Mouse (Mus musculus) liver, adult (tissue): Measurements from ENCODE around the gene Plppr3.

Source experiments
- GATA4 ChIP-seq: IDR thresholded peaks from 2 replicates; pipeline ENCODE4 v1.6.1; 2014; ENCODE audit warnings: mild to moderate bottlenecking, low read length; ENCODE audit not compliant: insufficient replicate concordance

The Plppr3 gene

DNA sequence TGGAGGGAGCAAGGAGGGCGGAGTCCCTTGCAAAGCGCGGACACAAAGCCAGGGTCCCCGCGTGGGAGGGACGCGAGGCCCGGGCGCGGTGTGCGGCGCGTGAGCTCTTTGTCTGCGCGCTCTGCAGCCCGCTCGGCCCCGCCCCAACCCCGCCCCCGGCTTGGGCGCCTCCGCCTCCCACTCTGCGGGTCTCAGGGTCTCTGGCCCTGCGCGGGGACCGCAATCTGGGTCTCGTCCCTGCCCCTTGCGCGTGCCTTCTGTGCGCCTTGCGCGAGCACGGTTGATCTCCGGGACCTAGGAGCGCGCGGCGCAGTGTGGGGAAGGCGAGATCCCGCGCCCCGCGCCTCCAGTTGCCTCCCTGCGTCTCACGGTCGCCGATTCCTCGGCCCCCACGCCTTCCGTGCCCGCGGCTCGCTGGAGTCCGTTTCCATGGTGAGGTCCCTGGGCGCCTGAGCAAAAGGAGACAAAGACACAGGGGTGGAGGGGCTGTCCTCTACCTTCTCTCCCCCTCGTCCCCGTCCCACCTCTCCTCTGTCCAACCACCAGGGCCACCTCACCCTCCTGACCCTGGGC lies at the start of gene Plppr3, which contains the start of gene Prtn3:
Plppr3 (minus strand) TSS at position 345 of the 573 bp plus-strand sequence.
Prtn3 (plus strand) TSS at position 187 of the 573 bp plus-strand sequence.
- no peak for TF ChIP-seq GATA4

DNA sequence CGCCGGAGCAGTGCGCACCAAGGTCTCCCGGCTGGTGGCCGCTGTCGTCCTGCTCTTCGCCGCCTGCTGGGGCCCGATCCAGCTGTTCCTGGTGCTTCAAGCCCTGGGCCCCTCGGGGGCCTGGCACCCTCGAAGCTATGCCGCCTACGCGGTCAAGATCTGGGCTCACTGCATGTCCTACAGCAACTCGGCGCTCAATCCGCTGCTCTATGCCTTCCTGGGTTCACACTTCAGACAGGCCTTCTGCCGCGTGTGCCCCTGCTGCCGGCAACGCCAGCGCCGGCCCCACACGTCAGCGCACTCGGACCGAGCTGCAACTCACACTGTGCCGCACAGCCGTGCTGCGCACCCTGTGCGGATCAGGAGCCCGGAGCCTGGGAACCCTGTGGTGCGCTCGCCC lies 47.1 kb upstream of the Plppr3 start:
- TF ChIP-seq GATA4: no peak

GRCm38 (mm10) chr10:79920958-79921535 lies 46.6 kb upstream of the Plppr3 start, which contains the start of gene R3hdm4:
Gene R3hdm4, minus strand, starts transcription at chr10:79921208.
- no peak for TF ChIP-seq GATA4

DNA sequence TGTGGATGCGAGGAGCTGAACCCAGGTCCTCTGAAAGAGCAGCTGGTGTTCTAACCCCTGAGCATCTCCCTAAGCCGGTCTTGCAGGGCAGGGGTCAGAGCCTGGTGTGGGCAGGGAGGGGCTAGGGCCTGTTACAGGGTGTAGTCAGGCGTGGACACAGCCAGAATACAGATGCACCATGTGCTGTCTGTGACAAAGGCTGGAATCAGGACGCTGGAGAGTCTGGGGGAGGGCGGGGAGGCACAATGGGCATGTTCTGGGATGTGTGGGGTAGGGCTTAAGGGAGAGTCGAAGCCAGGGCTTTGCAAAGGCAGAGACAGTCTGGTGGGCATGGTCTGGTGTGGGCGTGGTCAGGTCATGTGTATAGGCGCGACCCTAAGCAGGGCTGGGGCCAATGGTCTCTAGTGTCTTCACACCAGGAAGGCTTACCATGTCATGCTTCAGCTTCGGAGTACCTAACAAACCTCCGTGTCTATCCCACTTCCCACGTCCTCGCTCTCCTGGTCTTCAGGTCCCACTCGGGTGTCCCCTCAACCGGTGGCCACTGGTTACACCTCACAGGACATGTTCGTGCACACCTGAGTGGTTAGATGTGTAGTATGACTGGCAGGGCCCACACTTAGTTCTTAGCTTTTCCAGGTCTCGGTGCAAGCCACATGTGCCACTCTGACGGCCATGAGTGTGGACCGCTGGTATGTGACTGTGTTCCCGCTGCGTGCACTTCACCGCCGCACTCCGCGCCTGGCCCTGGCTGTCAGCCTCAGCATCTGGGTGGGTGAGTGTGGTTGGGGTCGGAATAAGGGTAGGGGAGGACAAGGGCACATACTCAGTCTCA lies 45.8 kb upstream of the Plppr3 start:
- no peak for TF ChIP-seq GATA4

- TF ChIP-seq GATA4: no peak
These were observed 44.9 kb upstream of the Plppr3 start for GRCm38 (mm10) chr10:79919251-79919849.

- TF ChIP-seq GATA4: no peak
These were observed 44.0 kb upstream of the Plppr3 start for GRCm38 (mm10) chr10:79918231-79919078.

DNA sequence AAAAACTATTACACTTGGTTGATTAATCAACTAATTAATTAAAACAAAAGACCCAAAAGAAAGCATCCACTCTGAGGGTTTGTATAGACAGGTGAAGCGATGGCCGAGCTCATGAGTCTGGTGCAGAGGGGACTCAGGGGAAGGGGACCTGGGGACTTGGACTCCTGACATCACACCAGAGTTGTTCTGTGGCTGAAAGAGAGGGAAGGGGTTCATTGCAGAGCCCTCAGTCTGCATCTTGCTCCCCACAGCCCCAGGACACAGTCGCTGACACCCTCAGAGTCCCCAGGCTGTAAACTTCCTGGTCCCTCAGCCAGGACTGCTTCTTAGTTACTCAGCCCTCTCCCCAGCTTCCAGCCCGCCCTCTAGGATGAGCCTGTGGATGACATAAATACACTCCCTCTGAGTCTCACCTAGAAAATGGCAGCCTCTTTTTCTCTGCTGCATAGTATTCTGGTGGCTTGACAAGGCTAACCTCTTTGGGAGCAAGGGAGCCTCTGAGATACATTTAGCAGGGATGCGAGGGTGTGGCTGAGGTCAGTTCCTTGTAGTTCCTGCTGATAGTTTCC lies 43.2 kb upstream of the Plppr3 start:
- no peak for TF ChIP-seq GATA4

DNA sequence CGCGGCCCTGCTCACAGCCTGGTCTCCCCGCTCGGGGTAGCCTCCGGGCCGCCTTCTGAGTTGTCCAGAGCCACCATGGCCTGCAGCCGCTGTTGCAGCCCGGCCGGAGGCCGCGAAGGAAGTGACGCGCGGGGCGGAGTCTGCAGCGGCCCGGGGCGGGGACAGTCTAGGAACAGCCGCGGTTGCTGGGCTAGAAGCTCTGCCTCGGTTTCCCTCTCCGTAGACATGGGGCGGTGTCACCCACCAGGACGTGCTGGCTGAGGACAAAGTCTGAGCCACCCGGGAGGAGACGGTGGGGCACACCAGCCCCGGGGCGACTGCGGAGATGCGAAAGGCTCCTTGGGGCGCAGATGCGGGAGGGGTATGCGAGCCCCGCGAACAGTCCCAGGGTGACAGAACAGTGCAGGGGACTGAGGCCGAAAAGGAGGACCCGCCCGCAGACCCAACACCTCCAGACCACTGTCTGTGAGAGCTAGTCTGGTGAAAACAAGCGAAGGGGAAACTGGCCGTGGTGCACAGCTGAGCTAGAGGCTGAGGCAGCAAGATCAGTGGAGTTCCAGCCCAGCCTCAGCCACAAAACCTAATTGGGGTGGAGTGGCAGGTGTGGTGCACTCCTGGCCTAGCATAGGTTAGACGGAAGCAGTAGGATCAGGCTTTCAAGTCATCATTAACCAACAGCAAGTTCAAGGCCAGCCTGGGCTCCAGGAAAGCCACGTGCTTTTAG lies 42.5 kb upstream of the Plppr3 start, which contains the start of gene Kiss1r:
Kiss1r (plus strand) TSS at position 164 of the 724 bp plus-strand sequence.
- TF ChIP-seq GATA4: no peak

DNA sequence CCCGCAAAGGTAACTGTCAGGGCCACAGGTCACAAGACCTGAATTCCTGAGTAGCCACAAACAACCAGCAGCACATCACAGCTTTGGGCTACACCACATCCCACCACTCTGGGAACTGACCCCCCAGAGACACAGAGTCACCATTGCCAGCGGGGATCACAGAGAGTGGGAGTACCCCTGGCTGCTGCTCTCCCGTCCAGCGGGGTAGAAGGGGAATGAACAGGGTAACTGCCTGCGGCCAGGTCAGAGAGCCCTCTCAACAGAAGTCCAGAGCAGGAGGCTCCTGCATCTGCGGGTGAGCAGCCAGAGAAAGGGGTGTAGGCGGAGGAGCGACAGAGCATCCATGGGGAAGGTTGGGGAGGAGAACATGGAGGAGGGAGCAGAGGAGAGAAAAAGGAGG lies 41.6 kb upstream of the Plppr3 start:
- no peak for TF ChIP-seq GATA4

GRCm38 (mm10) chr10:79914948-79915596 lies 40.6 kb upstream of the Plppr3 start:
- TF ChIP-seq GATA4: no peak

- TF ChIP-seq GATA4: no peak
These were observed 39.9 kb upstream of the Plppr3 start for GRCm38 (mm10) chr10:79914131-79914947.

DNA sequence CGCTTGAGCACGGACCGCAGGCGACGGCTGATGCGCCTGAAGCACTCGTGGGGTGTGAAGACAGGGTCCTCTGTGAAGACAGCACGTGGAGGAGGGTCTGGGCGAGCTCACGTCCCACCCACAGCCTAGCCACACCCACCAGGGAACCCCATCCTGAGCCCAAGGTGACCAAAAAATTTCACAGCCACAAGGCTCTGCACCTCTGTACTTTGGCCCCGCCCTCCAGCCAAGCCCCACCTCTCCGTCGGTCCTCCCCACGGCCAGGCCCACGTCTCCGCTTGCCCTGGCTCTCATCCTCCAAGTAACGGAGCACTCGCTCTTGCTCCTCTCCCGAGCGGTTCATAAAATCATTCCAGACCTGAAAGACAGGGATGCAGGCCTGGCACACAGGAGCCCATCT lies 38.0 kb upstream of the Plppr3 start:
- TF ChIP-seq GATA4: no peak
